Mouse (Mus musculus) kidney, postnatal 14 days (tissue): ENCODE measurements around the gene Hist1h2bf.
"Not testable (repeated sequence)": the region's sequence is repeated elsewhere in the genome, so short reads cannot be mapped to it uniquely, and the experiment has no call there.

Source experiments
- DNase-seq: peaks from one replicate; pipeline ENCODE4 v3.0.0; 2022; ENCODE audit warnings: mixed read lengths

Hist1h2bf gene

GRCm38 (mm10) chr13:23542225-23542980 lies 31.6 kb downstream of the Hist1h2bf start:
- not testable (repeated sequence) for DNase-seq

GRCm38 (mm10) chr13:23541497-23541896 lies 32.5 kb downstream of the Hist1h2bf start:
- DNase-seq = no peak

GRCm38 (mm10) chr13:23539821-23540220 lies 34.2 kb downstream of the Hist1h2bf start:
- DNase-seq = not testable (repeated sequence)

- DNase-seq = no peak
These were observed 35.7 kb downstream of the Hist1h2bf start for GRCm38 (mm10) chr13:23538249-23538648.

GRCm38 (mm10) chr13:23537006-23537710 lies 36.8 kb downstream of the Hist1h2bf start:
- DNase-seq = no peak

- DNase-seq = no peak
These were observed 37.7 kb downstream of the Hist1h2bf start for GRCm38 (mm10) chr13:23536076-23536822.

GRCm38 (mm10) chr13:23535137-23536075 lies 38.6 kb downstream of the Hist1h2bf start, which contains the start of gene Hist1h3g:
TSS of gene Hist1h3g (plus strand) at chr13:23535422.
- peak; percentile 93 for DNase-seq

GRCm38 (mm10) chr13:23534368-23535131 lies 39.4 kb downstream of the Hist1h2bf start:
- DNase-seq = no peak

- peak; percentile 83 for DNase-seq
These were observed 40.2 kb downstream of the Hist1h2bf start, which contains the start of gene Hist1h2af for GRCm38 (mm10) chr13:23533560-23534367. TSS of gene Hist1h2af (plus strand) at chr13:23533906.

- no peak for DNase-seq
These were observed 41.5 kb downstream of the Hist1h2bf start for GRCm38 (mm10) chr13:23532262-23533075.

GRCm38 (mm10) chr13:23530901-23531875 lies 42.8 kb downstream of the Hist1h2bf start, which contains the start of gene Hist1h4h:
TSS of gene Hist1h4h (plus strand) at chr13:23531050.
- peak; percentile 98 for DNase-seq

GRCm38 (mm10) chr13:23530181-23530900 lies 43.7 kb downstream of the Hist1h2bf start:
- peak; percentile 75 for DNase-seq

- no peak for DNase-seq
These were observed 44.4 kb downstream of the Hist1h2bf start for GRCm38 (mm10) chr13:23529480-23530165.

- DNase-seq = peak; percentile 29
These were observed 45.0 kb downstream of the Hist1h2bf start for GRCm38 (mm10) chr13:23529005-23529404.

- DNase-seq = peak; percentile 93
These were observed 47.7 kb downstream of the Hist1h2bf start for GRCm38 (mm10) chr13:23526312-23526711.

GRCm38 (mm10) chr13:23525901-23526300 lies 48.1 kb downstream of the Hist1h2bf start:
- no peak for DNase-seq

- DNase-seq = peak; percentile 65
These were observed 49.3 kb downstream of the Hist1h2bf start for GRCm38 (mm10) chr13:23524654-23525053.
